Mouse (Mus musculus): ENCODE results near the gene Tiprl. TPM values are rescaled to one million over a fixed set of nuclear protein-coding genes. Genes with fewer than 3 reads are reported as not detected.

Tiprl gene
- polyA plus RNA-seq, 1 experiment = 70.2 TPM

- peaks cover 13% of the 10 kb centered on the region for H3K4me1 ChIP-seq (ENCODE audit: control insufficient read depth, insufficient read depth, low read length)
- H3K4me3 ChIP-seq (ENCODE audit: insufficient read depth, low read length) = peak within 1 kb of the TSS; percentile 75
- TF ChIP-seq CTCF (IDR thresholded peaks at IDR 0.05; ENCODE audit: borderline replicate concordance, insufficient read depth, low read length) = no peak
- TF ChIP-seq POLR2A (IDR thresholded peaks at IDR 0.05; ENCODE audit: low read depth, low read length) = no peak; the same call in 1 of the 2 replicates
- peak within 1 kb of the TSS; percentile 23; the same call in 1 of the 2 replicates for H3K27ac ChIP-seq (ENCODE audit: insufficient read depth, low read length)
Observed at GRCm38 (mm10) chr1:165193880-165194661, 42.7 kb downstream of the Tiprl start, which contains the start of gene Sft2d2. Gene Sft2d2 (minus strand): TSS chr1:165194438.

GRCm38 (mm10) chr1:165193426-165193825 is 43.4 kb downstream of the Tiprl start:
- peak overlapping the region; percentile 23; the same call in 1 of the 2 replicates for H3K27ac ChIP-seq (ENCODE audit: insufficient read depth, low read length)
- peaks cover 13% of the 10 kb centered on the region for H3K4me1 ChIP-seq (ENCODE audit: control insufficient read depth, insufficient read depth, low read length)
- H3K4me3 ChIP-seq (ENCODE audit: insufficient read depth, low read length) = peak overlapping the region; percentile 75
- TF ChIP-seq POLR2A (IDR thresholded peaks at IDR 0.05; ENCODE audit: low read depth, low read length) = no peak
- no peak for TF ChIP-seq CTCF (IDR thresholded peaks at IDR 0.05; ENCODE audit: borderline replicate concordance, insufficient read depth, low read length)

- TF ChIP-seq POLR2A (IDR thresholded peaks at IDR 0.05; ENCODE audit: low read depth, low read length) (no peak), CTCF (IDR thresholded peaks at IDR 0.05; ENCODE audit: borderline replicate concordance, insufficient read depth, low read length) (no peak)
- Histone ChIP-seq H3K4me1 (ENCODE audit: control insufficient read depth, insufficient read depth, low read length) (peaks cover 13% of the 10 kb centered on the region), H3K27ac (ENCODE audit: insufficient read depth, low read length) (no peak overlapping the region), H3K4me3 (ENCODE audit: insufficient read depth, low read length) (no peak overlapping the region)
Observed at GRCm38 (mm10) chr1:165192714-165193264, 44.0 kb downstream of the Tiprl start.

GRCm38 (mm10) chr1:165192102-165192501 is 44.7 kb downstream of the Tiprl start:
- no peak overlapping the region for H3K4me3 ChIP-seq (ENCODE audit: insufficient read depth, low read length)
- no peak for TF ChIP-seq POLR2A (IDR thresholded peaks at IDR 0.05; ENCODE audit: low read depth, low read length)
- no peak for TF ChIP-seq CTCF (IDR thresholded peaks at IDR 0.05; ENCODE audit: borderline replicate concordance, insufficient read depth, low read length)
- H3K27ac ChIP-seq (ENCODE audit: insufficient read depth, low read length) = no peak overlapping the region
- H3K4me1 ChIP-seq (ENCODE audit: control insufficient read depth, insufficient read depth, low read length) = peaks cover 13% of the 10 kb centered on the region

- no peak for TF ChIP-seq CTCF (IDR thresholded peaks at IDR 0.05; ENCODE audit: borderline replicate concordance, insufficient read depth, low read length)
- TF ChIP-seq POLR2A (IDR thresholded peaks at IDR 0.05; ENCODE audit: low read depth, low read length) = no peak
- H3K4me1 ChIP-seq (ENCODE audit: control insufficient read depth, insufficient read depth, low read length) = peaks cover 13% of the 10 kb centered on the region
- no peak overlapping the region for H3K27ac ChIP-seq (ENCODE audit: insufficient read depth, low read length)
- H3K4me3 ChIP-seq (ENCODE audit: insufficient read depth, low read length) = no peak overlapping the region
Observed at GRCm38 (mm10) chr1:165191611-165192010, 45.2 kb downstream of the Tiprl start.

- H3K27ac ChIP-seq (ENCODE audit: insufficient read depth, low read length) = no peak overlapping the region
- no peak overlapping the region for H3K4me3 ChIP-seq (ENCODE audit: insufficient read depth, low read length)
- H3K4me1 ChIP-seq (ENCODE audit: control insufficient read depth, insufficient read depth, low read length) = peaks cover 13% of the 10 kb centered on the region
- no peak for TF ChIP-seq CTCF (IDR thresholded peaks at IDR 0.05; ENCODE audit: borderline replicate concordance, insufficient read depth, low read length)
- no peak for TF ChIP-seq POLR2A (IDR thresholded peaks at IDR 0.05; ENCODE audit: low read depth, low read length)
Observed at GRCm38 (mm10) chr1:165190571-165191273, 46.1 kb downstream of the Tiprl start.

- TF ChIP-seq POLR2A (IDR thresholded peaks at IDR 0.05; ENCODE audit: low read depth, low read length) = no peak
- TF ChIP-seq CTCF (IDR thresholded peaks at IDR 0.05; ENCODE audit: borderline replicate concordance, insufficient read depth, low read length) = no peak
- peaks cover 12% of the 10 kb centered on the region for H3K4me1 ChIP-seq (ENCODE audit: control insufficient read depth, insufficient read depth, low read length)
- H3K4me3 ChIP-seq (ENCODE audit: insufficient read depth, low read length) = no peak overlapping the region
- H3K27ac ChIP-seq (ENCODE audit: insufficient read depth, low read length) = no peak overlapping the region
Observed at GRCm38 (mm10) chr1:165190068-165190467, 46.7 kb downstream of the Tiprl start.

GRCm38 (mm10) chr1:165188806-165189580 is 47.8 kb downstream of the Tiprl start:
- H3K27ac ChIP-seq (ENCODE audit: insufficient read depth, low read length) = no peak overlapping the region
- TF ChIP-seq CTCF (IDR thresholded peaks at IDR 0.05; ENCODE audit: borderline replicate concordance, insufficient read depth, low read length) (no peak), POLR2A (IDR thresholded peaks at IDR 0.05; ENCODE audit: low read depth, low read length) (no peak)

GRCm38 (mm10) chr1:165187357-165187756 is 49.4 kb downstream of the Tiprl start:
- Histone ChIP-seq H3K4me3 (ENCODE audit: insufficient read depth, low read length) (no peak overlapping the region), H3K27ac (ENCODE audit: insufficient read depth, low read length) (no peak overlapping the region), H3K4me1 (ENCODE audit: control insufficient read depth, insufficient read depth, low read length) (peaks cover 6% of the 10 kb centered on the region; the same call in 1 of the 2 replicates)
- TF ChIP-seq POLR2A (IDR thresholded peaks at IDR 0.05; ENCODE audit: low read depth, low read length) = no peak

More at GRCm38 (mm10) chr1:165188806-165189580, 47.8 kb downstream of the Tiprl start:
- H3K4me3 ChIP-seq (ENCODE audit: insufficient read depth, low read length) = no peak overlapping the region
- H3K4me1 ChIP-seq (ENCODE audit: control insufficient read depth, insufficient read depth, low read length) = peaks cover 6% of the 10 kb centered on the region; the same call in 1 of the 2 replicates
